Mouse (Mus musculus): Measurements from ENCODE around the gene Gm21987. TPM values are rescaled to one million over a fixed set of nuclear protein-coding genes. Genes with fewer than 3 reads are reported as not detected.

Gene Gm21987
- polyA plus RNA-seq, 1 experiment from 2014 or later: not detected

DNA sequence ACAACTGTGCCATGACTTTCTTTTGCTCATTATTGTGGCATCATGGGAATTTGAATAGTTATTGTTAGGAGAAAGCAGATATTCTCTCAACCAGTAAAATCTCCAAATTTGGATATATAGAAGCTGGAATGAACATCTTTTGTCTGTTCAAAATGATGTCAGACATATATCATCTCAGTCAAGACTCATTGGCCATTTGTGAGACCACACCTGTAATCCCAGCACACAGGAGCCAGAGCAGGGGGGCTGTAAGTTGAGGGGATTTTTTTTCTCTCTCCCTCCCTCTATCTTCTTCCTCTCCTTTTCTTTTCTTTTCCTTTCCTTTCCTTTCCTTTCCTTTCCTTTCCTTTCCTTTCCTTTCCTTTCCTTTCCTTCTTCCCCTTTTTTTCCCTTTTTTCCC, 6.0 kb downstream of the Gm21987 start:
- H3K36me3 ChIP-seq (ENCODE audit: control insufficient read depth, insufficient read depth, low read length): peaks cover 2% of the 10 kb centered on the region; the same call in 1 of the 2 replicates
- ATAC-seq (replicated peaks; ENCODE audit: low FRiP score): no peak
- no peak overlapping the region for H3K9ac ChIP-seq (ENCODE audit: low read length)
- H3K9me3 ChIP-seq (ENCODE audit: control insufficient read depth, low read length): no peaks in the 10 kb centered on the region
- no peak overlapping the region for H3K4me2 ChIP-seq (ENCODE audit: low read depth, low read length, severe bottlenecking)
- no peaks in the 10 kb centered on the region; the same call in 1 of the 2 replicates for H3K4me1 ChIP-seq (replicated peaks; ENCODE audit: control insufficient read depth, insufficient read depth, low read length)
- no peak overlapping the region for H3K27ac ChIP-seq (ENCODE audit: low read depth, low read length)
- H3K27me3 ChIP-seq (ENCODE audit: control insufficient read depth, insufficient read depth, low read length): no peaks in the 10 kb centered on the region
- DNase-seq (ENCODE audit: low spot score): no peak
- H3K4me3 ChIP-seq (ENCODE audit: low read depth, low read length): no peak overlapping the region

DNA sequence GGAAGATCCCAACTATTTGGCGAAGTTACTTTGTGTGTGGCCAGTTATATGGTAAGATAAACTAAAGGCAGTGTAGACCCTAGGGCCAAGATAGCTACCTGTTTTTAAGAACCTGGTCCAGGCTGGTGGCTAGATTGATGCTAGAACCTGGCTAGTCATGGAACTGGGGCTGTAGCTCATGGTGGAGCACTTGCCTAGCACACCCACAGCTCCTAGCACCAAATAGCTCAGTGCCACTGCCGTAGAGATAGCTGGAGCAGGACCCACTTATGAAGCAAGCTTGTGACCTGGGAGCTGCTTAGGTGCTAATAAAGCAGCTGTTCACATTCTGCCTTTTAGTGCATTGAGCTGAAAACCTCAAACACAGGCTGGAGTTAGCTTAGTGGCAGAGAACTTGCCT, 6.8 kb downstream of the Gm21987 start:
- 88% methylated on average over 2 of the region's 2 CpGs for WGBS

DNA sequence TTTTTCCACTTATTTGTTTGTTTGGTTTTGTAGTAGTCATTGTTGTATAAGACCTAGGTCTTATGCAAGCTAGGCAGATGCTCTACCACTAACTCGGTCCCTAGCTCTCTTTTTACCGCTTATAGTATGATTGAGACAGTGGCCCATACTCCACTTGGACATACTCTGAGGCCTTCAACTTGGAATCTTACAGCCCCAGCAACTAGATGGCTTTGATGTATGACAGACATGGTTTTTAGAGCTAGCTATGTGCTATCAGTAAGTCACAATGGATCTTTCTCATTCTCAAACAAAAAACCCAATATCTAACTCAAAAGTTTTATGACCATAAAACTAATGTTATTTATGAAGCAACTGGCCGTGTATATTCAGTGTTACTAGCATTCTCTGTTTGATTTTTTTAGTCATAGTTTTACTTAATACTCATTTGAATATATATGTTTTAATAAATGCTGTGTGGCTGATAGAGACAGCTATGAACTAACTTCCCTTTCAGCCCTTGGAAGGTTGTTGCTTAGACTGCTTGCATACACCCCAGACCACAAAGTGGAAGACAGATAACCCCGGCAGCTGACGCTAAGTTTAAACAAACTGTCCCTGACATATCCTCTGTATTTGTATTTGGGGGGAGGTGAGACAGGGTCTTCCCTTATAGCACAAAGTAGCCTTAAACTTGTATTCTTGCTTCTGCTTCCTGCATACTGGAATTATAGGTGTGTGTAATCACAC, 7.5 kb downstream of the Gm21987 start:
- no peaks in the 10 kb centered on the region for H3K27me3 ChIP-seq (ENCODE audit: control insufficient read depth, insufficient read depth, low read length)
- peaks cover 2% of the 10 kb centered on the region; the same call in 1 of the 2 replicates for H3K36me3 ChIP-seq (ENCODE audit: control insufficient read depth, insufficient read depth, low read length)
- WGBS: 91% methylated on average over 5 of the region's 5 CpGs
- no peak overlapping the region for H3K27ac ChIP-seq (ENCODE audit: low read depth, low read length)
- no peak overlapping the region for H3K9ac ChIP-seq (ENCODE audit: low read length)
- H3K4me3 ChIP-seq (ENCODE audit: low read depth, low read length): no peak overlapping the region
- H3K9me3 ChIP-seq (ENCODE audit: control insufficient read depth, low read length): no peaks in the 10 kb centered on the region
- ATAC-seq (replicated peaks; ENCODE audit: low FRiP score) (no peak), DNase-seq (ENCODE audit: low spot score) (no peak)
- H3K4me1 ChIP-seq (replicated peaks; ENCODE audit: control insufficient read depth, insufficient read depth, low read length): no peaks in the 10 kb centered on the region
- H3K4me2 ChIP-seq (ENCODE audit: low read depth, low read length, severe bottlenecking): no peak overlapping the region

More for the DNA sequence above, 6.8 kb downstream of the Gm21987 start:
- H3K9ac ChIP-seq (ENCODE audit: low read length): no peak overlapping the region
- no peaks in the 10 kb centered on the region for H3K9me3 ChIP-seq (ENCODE audit: control insufficient read depth, low read length)
- no peak overlapping the region for H3K27ac ChIP-seq (ENCODE audit: low read depth, low read length)
- no peak overlapping the region for H3K4me2 ChIP-seq (ENCODE audit: low read depth, low read length, severe bottlenecking)
- DNase-seq (ENCODE audit: low spot score): no peak
- peaks cover 2% of the 10 kb centered on the region; the same call in 1 of the 2 replicates for H3K36me3 ChIP-seq (ENCODE audit: control insufficient read depth, insufficient read depth, low read length)
- H3K27me3 ChIP-seq (ENCODE audit: control insufficient read depth, insufficient read depth, low read length): no peaks in the 10 kb centered on the region
- no peaks in the 10 kb centered on the region for H3K4me1 ChIP-seq (replicated peaks; ENCODE audit: control insufficient read depth, insufficient read depth, low read length)
- H3K4me3 ChIP-seq (ENCODE audit: low read depth, low read length): no peak overlapping the region
- ATAC-seq (replicated peaks; ENCODE audit: low FRiP score): no peak

DNA sequence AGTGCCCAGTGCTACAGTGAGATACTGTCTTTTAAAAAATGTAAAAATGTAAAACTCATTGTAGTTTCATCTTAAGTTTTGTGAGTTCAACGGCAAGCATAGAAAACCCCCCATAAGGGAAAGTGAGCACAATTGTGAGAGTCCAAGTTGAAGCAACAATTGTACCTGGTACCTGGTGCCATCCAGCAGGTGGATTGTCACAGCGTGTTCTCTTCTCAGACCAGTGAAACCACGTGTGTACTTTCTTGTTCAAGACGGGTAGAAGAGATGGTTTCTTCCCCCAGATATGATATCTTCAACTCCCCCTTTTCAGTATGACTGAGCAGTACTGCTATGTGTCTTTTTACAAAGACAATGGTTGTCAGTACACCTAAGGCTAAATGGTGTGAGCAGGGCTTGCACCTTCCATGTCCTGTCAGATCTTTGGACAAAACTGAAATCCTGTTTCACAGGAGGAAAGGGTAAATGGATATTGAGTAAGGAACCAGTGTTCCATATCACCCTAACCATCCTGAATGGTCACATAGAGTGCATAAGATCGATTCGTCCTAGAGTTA, 11.5 kb downstream of the Gm21987 start:
- Histone ChIP-seq H3K4me2 (ENCODE audit: low read depth, low read length, severe bottlenecking) (no peak overlapping the region), H3K27ac (ENCODE audit: low read depth, low read length) (no peak overlapping the region), H3K4me1 (replicated peaks; ENCODE audit: control insufficient read depth, insufficient read depth, low read length) (no peaks in the 10 kb centered on the region), H3K27me3 (ENCODE audit: control insufficient read depth, insufficient read depth, low read length) (no peaks in the 10 kb centered on the region), H3K36me3 (ENCODE audit: control insufficient read depth, insufficient read depth, low read length) (no peaks in the 10 kb centered on the region), H3K9me3 (ENCODE audit: control insufficient read depth, low read length) (no peaks in the 10 kb centered on the region), H3K4me3 (ENCODE audit: low read depth, low read length) (no peak overlapping the region), H3K9ac (ENCODE audit: low read length) (no peak overlapping the region)
- WGBS: 86% methylated on average over 6 of the region's 6 CpGs
- DNase-seq (ENCODE audit: low spot score) (no peak), ATAC-seq (replicated peaks; ENCODE audit: low FRiP score) (no peak)

DNA sequence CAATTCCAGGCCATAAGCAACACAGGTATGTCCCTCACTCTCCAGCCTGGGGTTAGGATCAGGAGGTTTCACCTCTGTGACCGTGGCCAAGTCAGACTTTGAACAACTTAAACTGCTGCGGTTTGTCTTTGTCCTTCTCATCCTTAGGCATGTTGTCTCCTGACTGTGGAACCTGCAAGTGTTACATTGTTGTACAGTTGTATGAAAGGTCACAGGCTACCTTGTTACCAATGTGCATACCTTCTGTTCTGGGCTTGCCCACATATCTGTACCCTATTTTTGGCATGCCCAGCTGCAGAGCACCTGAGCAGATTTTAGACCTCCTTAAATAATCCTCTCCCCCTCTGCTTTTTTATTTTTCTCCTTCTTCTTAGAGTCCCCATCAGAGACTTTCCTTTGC, 12.4 kb downstream of the Gm21987 start:
- no peaks in the 10 kb centered on the region for H3K4me1 ChIP-seq (replicated peaks; ENCODE audit: control insufficient read depth, insufficient read depth, low read length)
- H3K4me3 ChIP-seq (ENCODE audit: low read depth, low read length): no peak overlapping the region
- H3K36me3 ChIP-seq (ENCODE audit: control insufficient read depth, insufficient read depth, low read length): no peaks in the 10 kb centered on the region
- no peak overlapping the region for H3K27ac ChIP-seq (ENCODE audit: low read depth, low read length)
- H3K27me3 ChIP-seq (ENCODE audit: control insufficient read depth, insufficient read depth, low read length): no peaks in the 10 kb centered on the region
- no peaks in the 10 kb centered on the region for H3K9me3 ChIP-seq (ENCODE audit: control insufficient read depth, low read length)
- no peak overlapping the region for H3K4me2 ChIP-seq (ENCODE audit: low read depth, low read length, severe bottlenecking)
- H3K9ac ChIP-seq (ENCODE audit: low read length): no peak overlapping the region
- 96% methylated on average over 2 of the region's 2 CpGs for WGBS
- DNase-seq (ENCODE audit: low spot score): no peak
- no peak for ATAC-seq (replicated peaks; ENCODE audit: low FRiP score)

DNA sequence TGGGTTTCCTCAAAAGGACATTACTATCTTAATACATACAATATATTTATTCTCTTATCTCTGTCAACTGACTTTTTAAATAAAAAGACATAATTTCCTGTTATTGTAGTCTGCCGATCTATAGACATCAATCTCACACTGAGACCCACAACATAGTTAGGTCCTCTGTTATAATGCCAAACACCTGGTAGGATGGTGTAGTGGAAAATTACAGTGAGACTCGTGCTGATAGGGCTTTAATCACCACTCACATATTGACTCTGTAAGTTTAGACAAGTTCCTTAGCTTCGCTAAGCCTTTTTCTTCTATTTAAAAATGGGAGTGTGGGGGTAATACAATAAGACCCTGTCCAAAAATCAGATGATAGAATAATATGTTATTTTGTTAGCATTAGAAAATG, 13.0 kb downstream of the Gm21987 start:
- WGBS: 82% methylated on average over 3 of the region's 3 CpGs
- no peak for ATAC-seq (replicated peaks; ENCODE audit: low FRiP score)
- H3K27me3 ChIP-seq (ENCODE audit: control insufficient read depth, insufficient read depth, low read length): no peaks in the 10 kb centered on the region

DNA sequence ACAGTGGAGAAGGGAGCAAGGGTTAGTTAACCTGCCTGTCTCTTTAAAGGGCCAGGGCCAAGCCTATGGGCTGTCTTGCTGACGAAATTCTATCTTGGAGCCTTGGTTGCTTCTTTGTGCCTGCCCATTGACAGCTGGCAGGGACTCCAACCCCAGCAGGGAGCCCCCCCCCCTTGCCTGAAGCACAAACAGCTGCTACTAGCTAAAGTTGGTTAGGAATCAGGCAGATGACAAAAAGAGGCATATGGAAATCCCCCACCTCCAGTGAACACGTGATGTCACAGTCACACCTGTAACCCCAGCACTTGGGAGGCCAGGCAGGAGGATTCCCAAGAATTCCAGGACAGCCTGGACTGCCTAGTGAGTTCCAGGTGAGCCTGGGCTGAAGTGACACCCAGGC, 13.5 kb downstream of the Gm21987 start:
- H3K4me2 ChIP-seq (ENCODE audit: low read depth, low read length, severe bottlenecking): no peak overlapping the region
- no peak overlapping the region for H3K4me3 ChIP-seq (ENCODE audit: low read depth, low read length)
- DNase-seq (ENCODE audit: low spot score) (no peak), ATAC-seq (replicated peaks; ENCODE audit: low FRiP score) (no peak)
- H3K4me1 ChIP-seq (replicated peaks; ENCODE audit: control insufficient read depth, insufficient read depth, low read length): no peaks in the 10 kb centered on the region
- H3K27me3 ChIP-seq (ENCODE audit: control insufficient read depth, insufficient read depth, low read length): no peaks in the 10 kb centered on the region
- 29% methylated on average over 2 of the region's 2 CpGs for WGBS
- H3K9me3 ChIP-seq (ENCODE audit: control insufficient read depth, low read length): no peaks in the 10 kb centered on the region
- H3K9ac ChIP-seq (ENCODE audit: low read length): no peak overlapping the region
- no peaks in the 10 kb centered on the region for H3K36me3 ChIP-seq (ENCODE audit: control insufficient read depth, insufficient read depth, low read length)
- no peak overlapping the region for H3K27ac ChIP-seq (ENCODE audit: low read depth, low read length)

More for the DNA sequence above, 13.0 kb downstream of the Gm21987 start:
- Histone ChIP-seq H3K27ac (ENCODE audit: low read depth, low read length) (no peak overlapping the region), H3K36me3 (ENCODE audit: control insufficient read depth, insufficient read depth, low read length) (no peaks in the 10 kb centered on the region), H3K4me3 (ENCODE audit: low read depth, low read length) (no peak overlapping the region), H3K4me2 (ENCODE audit: low read depth, low read length, severe bottlenecking) (no peak overlapping the region), H3K4me1 (replicated peaks; ENCODE audit: control insufficient read depth, insufficient read depth, low read length) (no peaks in the 10 kb centered on the region), H3K9me3 (ENCODE audit: control insufficient read depth, low read length) (no peaks in the 10 kb centered on the region), H3K9ac (ENCODE audit: low read length) (no peak overlapping the region)
- DNase-seq (ENCODE audit: low spot score): no peak

DNA sequence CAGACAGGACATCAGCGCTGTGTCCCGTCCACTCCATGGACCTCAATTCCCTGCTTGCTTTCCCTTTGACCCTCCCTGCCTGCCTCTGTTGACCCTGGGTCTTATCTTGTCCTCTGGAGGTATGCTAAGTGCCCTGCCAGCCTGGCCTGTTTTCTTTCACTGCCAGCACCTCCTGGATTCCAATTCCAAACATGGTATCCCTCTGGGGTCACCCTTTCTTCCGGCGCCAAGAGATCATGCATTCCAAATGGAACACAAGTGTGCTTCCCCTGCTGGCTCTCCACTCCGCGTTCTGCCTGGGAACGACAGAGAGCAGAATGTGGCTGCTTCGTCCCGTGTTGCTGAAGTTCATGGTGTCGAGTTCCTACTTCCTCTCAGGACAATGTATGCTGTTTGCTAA, 15.1 kb downstream of the Gm21987 start, which contains the start of gene Popdc2:
Popdc2 (plus strand) TSS at position 277 of the 400 bp plus-strand sequence.
- Histone ChIP-seq H3K4me3 (ENCODE audit: low read depth, low read length) (no peak within 1 kb of the TSS), H3K4me1 (replicated peaks; ENCODE audit: control insufficient read depth, insufficient read depth, low read length) (no peaks in the 10 kb centered on the region), H3K27me3 (ENCODE audit: control insufficient read depth, insufficient read depth, low read length) (no peaks in the 10 kb centered on the region), H3K9ac (ENCODE audit: low read length) (no peak within 1 kb of the TSS), H3K4me2 (ENCODE audit: low read depth, low read length, severe bottlenecking) (no peak within 1 kb of the TSS), H3K36me3 (ENCODE audit: control insufficient read depth, insufficient read depth, low read length) (no peaks in the 10 kb centered on the region), H3K27ac (ENCODE audit: low read depth, low read length) (no peak within 1 kb of the TSS), H3K9me3 (ENCODE audit: control insufficient read depth, low read length) (no peaks in the 10 kb centered on the region)
- whole genome bisulfite sequencing: 68% methylated on average over 10 of the region's 10 CpGs
- ATAC-seq (replicated peaks; ENCODE audit: low FRiP score): no peak
- DNase-seq (ENCODE audit: low spot score): no peak

Data from forebrain, embryonic 11.5 days (tissue).